Mouse (Mus musculus) ES-E14 (cell line): ENCODE data around the gene Klhl32. TPM values are rescaled to one million over a fixed set of nuclear protein-coding genes. Genes with fewer than 3 reads are reported as not detected.

Experiments
- DNase-seq: peaks from one replicate; pipeline ENCODE4 v3.0.0-alpha.2; 2013; ENCODE audit warnings: low read depth, low spot score
- H3K27ac ChIP-seq: 2 replicates; pipeline ENCODE4 v1.5.1; 2012; ENCODE audit warnings: low read depth, mild to moderate bottlenecking, low read length, moderate library complexity, mixed read lengths; ENCODE audit not compliant: poor library complexity, insufficient read depth, severe bottlenecking
- H3K36me3 ChIP-seq: 2 replicates; pipeline ENCODE4 v1.6.1; 2012; ENCODE audit warnings: mild to moderate bottlenecking, low read length, moderate library complexity, mixed read lengths; ENCODE audit not compliant: control insufficient read depth, poor library complexity, insufficient read depth, severe bottlenecking
- H3K4me1 ChIP-seq, 2 experiments: fragments of 150-350 bp in 1 of 2; sonication (generic) in 1 of 2; 2 replicates each; pipeline ENCODE4 v1.6.1; 2012; ENCODE audit warnings: low read length in 2 of 2, mild to moderate bottlenecking in 1 of 2, mixed read lengths in 1 of 2; ENCODE audit not compliant: control insufficient read depth in 2 of 2, insufficient read depth in 2 of 2, poor library complexity in 1 of 2
- H3K4me3 ChIP-seq, 2 experiments: fragments of 150-350 bp in 1 of 2; sonication (generic) in 1 of 2; 2 replicates each; pipeline ENCODE4 v1.5.1; 2012; ENCODE audit warnings: low read length in 2 of 2, low read depth in 1 of 2, mild to moderate bottlenecking in 1 of 2, mixed read lengths in 1 of 2; ENCODE audit not compliant: insufficient read depth in 1 of 2, poor library complexity in 1 of 2, severe bottlenecking in 1 of 2
- H3K9ac ChIP-seq: 2 replicates; pipeline ENCODE4 v1.6.1; 2012; ENCODE audit warnings: low read depth, mild to moderate bottlenecking, low read length, mixed read lengths; ENCODE audit not compliant: poor library complexity, insufficient read depth, severe bottlenecking
- H3K9me3 ChIP-seq: fragments of 150-350 bp; sonication (generic); 2 replicates; pipeline ENCODE4 v1.6.1; 2012; ENCODE audit warnings: low read depth, mild to moderate bottlenecking, low read length; ENCODE audit not compliant: control insufficient read depth, insufficient read depth
- CHD2 ChIP-seq: IDR thresholded peaks from 2 replicates; pipeline ENCODE4 v1.6.1; 2014; ENCODE audit warnings: mild to moderate bottlenecking, low read depth, low read length, inconsistent platforms
- HCFC1 ChIP-seq: IDR thresholded peaks from 2 replicates; pipeline ENCODE4 v1.6.1; 2012; ENCODE audit warnings: low read length, inconsistent platforms, borderline replicate concordance; ENCODE audit not compliant: insufficient read depth
- MAFK ChIP-seq: IDR thresholded peaks from 2 replicates; pipeline ENCODE4 v1.6.1; 2014; ENCODE audit warnings: mild to moderate bottlenecking, low read depth, low read length, inconsistent platforms; ENCODE audit not compliant: insufficient read depth
- ZC3H11A ChIP-seq: IDR thresholded peaks from 2 replicates; pipeline ENCODE4 v1.6.1; 2012; ENCODE audit warnings: low read depth, mild to moderate bottlenecking, inconsistent platforms, low read length, borderline replicate concordance
- ZNF384 ChIP-seq: IDR thresholded peaks from 2 replicates; pipeline ENCODE4 v1.6.1; 2012; ENCODE audit warnings: low read depth, low read length, inconsistent platforms
- in situ Hi-C, 2 experiments: fragments of 600-800 bp; cut with MboI; formaldehyde crosslinking; loops; one replicate each; pipeline ENCODE4 v1.15.1; 2025; ENCODE audit warnings: low sequenced_read_pairs in 2 of 2, inconsistent platforms in 1 of 2; ENCODE audit not compliant: unreplicated experiment in 2 of 2
- total RNA-seq: library from RNA; depleted of rRNA; stranded (reverse); fragments of 300-350 nt; gene quantifications from 2 replicates; pipeline ENCODE4 v1.2.3, GENCODE M21; 2012

Gene Klhl32
- total RNA-seq, 1 experiment, result 0.49 TPM

GRCm38 (mm10) chr4:24835555-24835954, 15.4 kb downstream of the Klhl32 start:
- in situ Hi-C loops, result no loop called here
- H3K9me3 ChIP-seq, result no peaks in the 10 kb centered on the region
- no peak overlapping the region for H3K4me3 ChIP-seq
- no peaks in the 10 kb centered on the region for H3K4me1 ChIP-seq
- TF ChIP-seq ZNF384 (no peak), ZC3H11A (no peak), MAFK (no peak), HCFC1 (no peak), CHD2 (no peak)
- no peaks in the 10 kb centered on the region for H3K36me3 ChIP-seq
- no peak overlapping the region for H3K27ac ChIP-seq
- DNase-seq, result no peak
- no peak overlapping the region for H3K9ac ChIP-seq

- H3K4me3 ChIP-seq, result no peak overlapping the region
- in situ Hi-C loops, result no loop called here
- H3K9me3 ChIP-seq, result no peaks in the 10 kb centered on the region
- H3K36me3 ChIP-seq, result no peaks in the 10 kb centered on the region
- no peaks in the 10 kb centered on the region for H3K4me1 ChIP-seq
- H3K9ac ChIP-seq, result no peak overlapping the region
- TF ChIP-seq ZNF384 (no peak), CHD2 (no peak), HCFC1 (no peak), MAFK (no peak), ZC3H11A (no peak)
- no peak overlapping the region for H3K27ac ChIP-seq
- DNase-seq, result no peak
Observed at GRCm38 (mm10) chr4:24808316-24808715, 42.6 kb downstream of the Klhl32 start.

- no peaks in the 10 kb centered on the region for H3K36me3 ChIP-seq
- no peak overlapping the region for H3K4me3 ChIP-seq
- no peak for TF ChIP-seq MAFK
- no peak for TF ChIP-seq ZNF384
- TF ChIP-seq HCFC1, result no peak
- TF ChIP-seq CHD2, result no peak
- TF ChIP-seq ZC3H11A, result no peak
- in situ Hi-C loops, result no loop called here
- DNase-seq, result no peak
- no peaks in the 10 kb centered on the region for H3K4me1 ChIP-seq
- no peak overlapping the region for H3K9ac ChIP-seq
- no peak overlapping the region for H3K27ac ChIP-seq
- H3K9me3 ChIP-seq, result no peaks in the 10 kb centered on the region
Observed at GRCm38 (mm10) chr4:24801881-24802280, 49.0 kb downstream of the Klhl32 start.

- H3K9ac ChIP-seq, result no peak overlapping the region
- H3K4me3 ChIP-seq, result no peak overlapping the region
- no peaks in the 10 kb centered on the region for H3K4me1 ChIP-seq
- no peak overlapping the region for H3K27ac ChIP-seq
- TF ChIP-seq CHD2 (no peak), ZC3H11A (no peak), MAFK (no peak), ZNF384 (no peak), HCFC1 (no peak)
- no peaks in the 10 kb centered on the region for H3K9me3 ChIP-seq
- in situ Hi-C loops, result no loop called here
- DNase-seq, result no peak
- no peaks in the 10 kb centered on the region for H3K36me3 ChIP-seq
Observed at GRCm38 (mm10) chr4:24801343-24801742, 49.6 kb downstream of the Klhl32 start.

GRCm38 (mm10) chr4:24800345-24800936, 50.5 kb downstream of the Klhl32 start:
- no peak for DNase-seq
- H3K27ac ChIP-seq, result no peak overlapping the region
- H3K9me3 ChIP-seq, result no peaks in the 10 kb centered on the region
- TF ChIP-seq CHD2 (no peak), ZNF384 (no peak)
- H3K9ac ChIP-seq, result no peak overlapping the region
- no peak overlapping the region for H3K4me3 ChIP-seq
- in situ Hi-C loops, result no loop called here
- no peaks in the 10 kb centered on the region for H3K36me3 ChIP-seq
- H3K4me1 ChIP-seq, result no peaks in the 10 kb centered on the region
